In the genomic region with DNA sequence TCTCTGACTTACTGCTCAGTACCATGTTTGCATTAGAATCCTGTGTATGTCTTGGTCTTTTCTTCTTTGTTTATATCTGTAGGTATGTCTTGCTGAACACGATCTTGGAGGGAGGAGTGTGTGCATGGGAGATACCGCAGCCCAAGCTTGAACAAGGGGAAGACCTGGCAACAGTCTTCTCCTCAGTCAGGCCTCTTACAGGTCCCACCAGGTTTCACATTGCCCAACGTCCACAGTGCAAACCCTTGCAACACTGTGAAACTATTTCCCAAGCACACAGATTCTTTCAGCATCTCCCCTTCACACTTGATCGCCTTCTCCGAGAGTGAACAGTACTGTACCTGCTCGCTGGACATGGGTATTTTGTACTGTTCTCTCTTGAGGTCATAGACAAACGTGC, we compare ENCODE assay signal across 22 mouse cellular contexts. TPM values are rescaled to one million over a fixed set of nuclear protein-coding genes. Genes with fewer than 3 reads are reported as not detected.
DNase-seq lines count a peak whose midpoint lies in the region; ATAC-seq and TF ChIP-seq lines count a peak whose summit lies in the region.
"Had no signal": no experiment of that assay in that cellular context is flagged by ENCODE, and none has a peak within 500 bp of the region (broad histone marks: within the 10 kb centered on the region; RNA-seq: fewer than 3 reads in every experiment).

No protein-coding gene starts in this region.

- peak; percentile 12 for DNase-seq in midbrain, embryonic 11.5 days (ENCODE audit: low spot score, missing footprints)
- no peak for DNase-seq in midbrain, postnatal 0 days (ENCODE audit: low spot score)
- DNase-seq in liver, embryonic 11.5 days (ENCODE audit: low spot score): no peak
- DNase-seq in urinary bladder, adult 18-20 months (ENCODE audit: low spot score in 2 of 2): no peak
- no peak for DNase-seq in spleen, postnatal 36 days (ENCODE audit: low spot score in 2 of 2)
- DNase-seq: adrenal gland, adult 2 months; adrenal gland, adult 8-10 months; adrenal gland, postnatal 10 days; adrenal gland, postnatal 14 days; adrenal gland, postnatal 25 days; adrenal gland, postnatal 36 days; B cell, adult 2 months; cerebellum, adult 11 months; cerebellum, adult 11-12 months had no signal

- H3K9ac ChIP-seq in midbrain, embryonic 11.5 days (ENCODE audit: low read length): no peak overlapping the region
- no peak overlapping the region for H3K9ac ChIP-seq in midbrain, postnatal 0 days (replicated peaks; ENCODE audit: low read length, poor library complexity, severe bottlenecking)
- no peak overlapping the region for H3K9ac ChIP-seq in liver, embryonic 11.5 days (ENCODE audit: low read depth, low read length)

- no peak for ATAC-seq in midbrain, embryonic 11.5 days (ENCODE audit: low FRiP score)
- no peak for ATAC-seq in midbrain, postnatal 0 days (ENCODE audit: low FRiP score)
- peak; percentile 55 for ATAC-seq in granulocyte monocyte progenitor cell, adult 5-6 weeks (replicated peaks; ENCODE audit: poor library complexity, severe bottlenecking)
- ATAC-seq in megakaryocyte, adult 5-6 weeks (ENCODE audit: poor library complexity, severe bottlenecking): peak; percentile 62
- ATAC-seq in megakaryocyte progenitor cell, adult 5-6 weeks (replicated peaks; ENCODE audit: poor library complexity): 0 out of 2 replicates have a peak, but pooled peaks have one; percentile 37
- ATAC-seq in liver, embryonic 11.5 days (replicated peaks; ENCODE audit: low FRiP score): no peak
- ATAC-seq: activated CD4-positive, CD25-positive, alpha-beta regulatory T cell, adult 4 months; CD4-positive, CD25-positive, alpha-beta regulatory T cell, adult 4 months; Patski had no signal

- no peaks in the 10 kb centered on the region for H3K9me3 ChIP-seq in midbrain, embryonic 11.5 days (ENCODE audit: control insufficient read depth, low read length)
- H3K9me3 ChIP-seq in midbrain, postnatal 0 days (ENCODE audit: low read length): no peaks in the 10 kb centered on the region
- no peaks in the 10 kb centered on the region for H3K9me3 ChIP-seq in liver, embryonic 11.5 days (ENCODE audit: control insufficient read depth, low read length)

- H3K4me1 ChIP-seq in midbrain, embryonic 11.5 days (ENCODE audit: control insufficient read depth, insufficient read depth, low read length): no peaks in the 10 kb centered on the region
- no peaks in the 10 kb centered on the region for H3K4me1 ChIP-seq in midbrain, postnatal 0 days (ENCODE audit: insufficient read depth, low read length)
- H3K4me1 ChIP-seq in liver, embryonic 11.5 days (replicated peaks; ENCODE audit: control insufficient read depth, insufficient read depth, low read length): no peaks in the 10 kb centered on the region; the same call in 1 of the 2 replicates

- no peaks in the 10 kb centered on the region for H3K36me3 ChIP-seq in midbrain, embryonic 11.5 days (ENCODE audit: control insufficient read depth, insufficient read depth, low read length)
- no peaks in the 10 kb centered on the region for H3K36me3 ChIP-seq in midbrain, postnatal 0 days (ENCODE audit: insufficient read depth, low read length)
- H3K36me3 ChIP-seq in liver, embryonic 11.5 days (ENCODE audit: control insufficient read depth, insufficient read depth, low read length): no peaks in the 10 kb centered on the region
- H3K36me3 ChIP-seq: G1E had no signal

- H3K27me3 ChIP-seq in midbrain, embryonic 11.5 days (ENCODE audit: control insufficient read depth, insufficient read depth, low read length): no peaks in the 10 kb centered on the region
- no peaks in the 10 kb centered on the region for H3K27me3 ChIP-seq in midbrain, postnatal 0 days (ENCODE audit: insufficient read depth, low read length)
- peaks cover 5% of the 10 kb centered on the region; the same call in 1 of the 2 replicates for H3K27me3 ChIP-seq in liver, embryonic 11.5 days (replicated peaks; ENCODE audit: control insufficient read depth, insufficient read depth, low read length)
- H3K27me3 ChIP-seq: CH12.LX had no signal

- no peak overlapping the region for H3K4me3 ChIP-seq in midbrain, embryonic 11.5 days (ENCODE audit: low read depth, low read length)
- no peak overlapping the region for H3K4me3 ChIP-seq in midbrain, postnatal 0 days (ENCODE audit: low read depth, low read length)
- H3K4me3 ChIP-seq in liver, embryonic 11.5 days (ENCODE audit: low read depth, low read length): no peak overlapping the region

- H3K4me2 ChIP-seq in midbrain, embryonic 11.5 days: no peak overlapping the region
- no peak overlapping the region for H3K4me2 ChIP-seq in midbrain, postnatal 0 days (ENCODE audit: low read depth, low read length, poor library complexity, severe bottlenecking)
- no peak overlapping the region for H3K4me2 ChIP-seq in liver, embryonic 11.5 days

- TF ChIP-seq CTCF in midbrain, postnatal 0 days (IDR thresholded peaks at IDR 0.05): no peak

- H3K27ac ChIP-seq in midbrain, embryonic 11.5 days (ENCODE audit: low read depth, low read length): no peak overlapping the region
- no peak overlapping the region for H3K27ac ChIP-seq in midbrain, postnatal 0 days (ENCODE audit: low read depth, low read length)
- no peak overlapping the region for H3K27ac ChIP-seq in liver, embryonic 11.5 days (ENCODE audit: low read depth, low read length)

- WGBS in midbrain, embryonic 11.5 days: 75% methylated on average over 7 of the region's 7 CpGs
- WGBS in midbrain, postnatal 0 days: 74% methylated on average over 7 of the region's 7 CpGs
- 71% methylated on average over 7 of the region's 7 CpGs for WGBS in liver, embryonic 11.5 days

RNA-seq across cellular contexts. Expression of a gene that starts 16.0 kb away (rescaled TPM):
- 12.8 and 14.1 TPM in 2 replicates for polyA plus RNA-seq in midbrain, embryonic 11.5 days (2014; fragmentation: Nextera tagmentation; extraction: Ambion mirVana)
- 24.2 and 24.8 TPM in 2 replicates for total RNA-seq in midbrain, postnatal 0 days (2014; rRNA removed)
- polyA plus RNA-seq in midbrain, postnatal 0 days (2015; fragmentation: Nextera tagmentation; extraction: Ambion mirVana): 26.5 and 34.5 TPM in 2 replicates
- total RNA-seq in granulocyte monocyte progenitor cell, adult 5-6 weeks (2014; fragmentation: Nextera tagmentation): 0.32 TPM in 1 of 2 replicates, not detected in the other
- total RNA-seq in granulocyte monocyte progenitor cell, adult 5-6 weeks (2017): 0.46 TPM in 1 of 2 replicates, not detected in the other
- total RNA-seq in megakaryocyte, adult 5-6 weeks (2015): not detected in 2 replicates
- not detected in 2 replicates for total RNA-seq in megakaryocyte, adult 5-6 weeks (2017)
- 0.12 and 0.30 TPM in 2 replicates for total RNA-seq in megakaryocyte progenitor cell, adult 5-6 weeks (2015)
- total RNA-seq in megakaryocyte progenitor cell, adult 5-6 weeks (2017): 0.20 TPM in 1 of 2 replicates, not detected in the other
- polyA plus RNA-seq in liver, embryonic 11.5 days (2014; fragmentation: Nextera tagmentation; extraction: Ambion mirVana): 2.1 and 3.1 TPM in 2 replicates
- polyA plus RNA-seq: activated CD4-positive, CD25-positive, alpha-beta regulatory T cell, adult 4 months; CD4-positive, CD25-positive, alpha-beta regulatory T cell, adult 4 months had no signal

RNA-seq across cellular contexts. Expression of a gene that starts 19.9 kb away (rescaled TPM):
- polyA plus RNA-seq in midbrain, embryonic 11.5 days (2014; fragmentation: Nextera tagmentation; extraction: Ambion mirVana): 17.6 and 17.7 TPM in 2 replicates
- 389 and 404 TPM in 2 replicates for total RNA-seq in midbrain, postnatal 0 days (2014; rRNA removed)
- polyA plus RNA-seq in midbrain, postnatal 0 days (2015; fragmentation: Nextera tagmentation; extraction: Ambion mirVana): 206 and 213 TPM in 2 replicates
- 5.4 and 8.2 TPM in 2 replicates for total RNA-seq in granulocyte monocyte progenitor cell, adult 5-6 weeks (2014; fragmentation: Nextera tagmentation)
- 1.6 and 2.2 TPM in 2 replicates for total RNA-seq in granulocyte monocyte progenitor cell, adult 5-6 weeks (2017)
- 0.30 and 0.33 TPM in 2 replicates for total RNA-seq in megakaryocyte, adult 5-6 weeks (2015)
- total RNA-seq in megakaryocyte, adult 5-6 weeks (2017): 0.04 and 0.28 TPM in 2 replicates
- total RNA-seq in megakaryocyte progenitor cell, adult 5-6 weeks (2015): 0.77 and 1.9 TPM in 2 replicates
- total RNA-seq in megakaryocyte progenitor cell, adult 5-6 weeks (2017): 1.1 and 1.8 TPM in 2 replicates
- 9.7 and 12.8 TPM in 2 replicates for polyA plus RNA-seq in liver, embryonic 11.5 days (2014; fragmentation: Nextera tagmentation; extraction: Ambion mirVana)

RNA-seq across cellular contexts. Expression of a gene that starts 33.3 kb away (rescaled TPM):
- polyA plus RNA-seq in midbrain, embryonic 11.5 days (2014; fragmentation: Nextera tagmentation; extraction: Ambion mirVana): 730 and 739 TPM in 2 replicates
- 250 and 266 TPM in 2 replicates for total RNA-seq in midbrain, postnatal 0 days (2014; rRNA removed)
- polyA plus RNA-seq in midbrain, postnatal 0 days (2015; fragmentation: Nextera tagmentation; extraction: Ambion mirVana): 1,115 and 1,120 TPM in 2 replicates
- 540 and 741 TPM in 2 replicates for total RNA-seq in granulocyte monocyte progenitor cell, adult 5-6 weeks (2014; fragmentation: Nextera tagmentation)
- 121 and 142 TPM in 2 replicates for total RNA-seq in granulocyte monocyte progenitor cell, adult 5-6 weeks (2017)
- 374 and 399 TPM in 2 replicates for total RNA-seq in megakaryocyte, adult 5-6 weeks (2015)
- 54.0 and 61.6 TPM in 2 replicates for total RNA-seq in megakaryocyte, adult 5-6 weeks (2017)
- 617 and 644 TPM in 2 replicates for total RNA-seq in megakaryocyte progenitor cell, adult 5-6 weeks (2015)
- 85.1 and 114 TPM in 2 replicates for total RNA-seq in megakaryocyte progenitor cell, adult 5-6 weeks (2017)
- polyA plus RNA-seq in liver, embryonic 11.5 days (2014; fragmentation: Nextera tagmentation; extraction: Ambion mirVana): 519 and 531 TPM in 2 replicates

RNA-seq across cellular contexts. Expression of a gene that starts 47.9 kb away (rescaled TPM):
- polyA plus RNA-seq in midbrain, embryonic 11.5 days (2014; fragmentation: Nextera tagmentation; extraction: Ambion mirVana): 18.6 and 22.9 TPM in 2 replicates
- 23.1 and 29.7 TPM in 2 replicates for total RNA-seq in midbrain, postnatal 0 days (2014; rRNA removed)
- 15.0 and 17.6 TPM in 2 replicates for polyA plus RNA-seq in midbrain, postnatal 0 days (2015; fragmentation: Nextera tagmentation; extraction: Ambion mirVana)
- total RNA-seq in granulocyte monocyte progenitor cell, adult 5-6 weeks (2014; fragmentation: Nextera tagmentation): 19.4 and 25.2 TPM in 2 replicates
- 10.0 and 13.4 TPM in 2 replicates for total RNA-seq in granulocyte monocyte progenitor cell, adult 5-6 weeks (2017)
- 15.6 and 19.2 TPM in 2 replicates for total RNA-seq in megakaryocyte, adult 5-6 weeks (2015)
- 14.5 and 19.2 TPM in 2 replicates for total RNA-seq in megakaryocyte, adult 5-6 weeks (2017)
- 13.4 and 15.4 TPM in 2 replicates for total RNA-seq in megakaryocyte progenitor cell, adult 5-6 weeks (2015)
- total RNA-seq in megakaryocyte progenitor cell, adult 5-6 weeks (2017): 15.9 and 19.1 TPM in 2 replicates
- polyA plus RNA-seq in liver, embryonic 11.5 days (2014; fragmentation: Nextera tagmentation; extraction: Ambion mirVana): 19.9 and 22.0 TPM in 2 replicates

RNA-seq across cellular contexts. Expression of a gene that starts 49.5 kb away (rescaled TPM):
- 16.0 and 16.1 TPM in 2 replicates for polyA plus RNA-seq in midbrain, embryonic 11.5 days (2014; fragmentation: Nextera tagmentation; extraction: Ambion mirVana)
- total RNA-seq in midbrain, postnatal 0 days (2014; rRNA removed): 20.6 and 29.7 TPM in 2 replicates
- polyA plus RNA-seq in midbrain, postnatal 0 days (2015; fragmentation: Nextera tagmentation; extraction: Ambion mirVana): 24.8 and 25.6 TPM in 2 replicates
- total RNA-seq in granulocyte monocyte progenitor cell, adult 5-6 weeks (2014; fragmentation: Nextera tagmentation): 7.3 and 7.5 TPM in 2 replicates
- 11.4 and 12.6 TPM in 2 replicates for total RNA-seq in granulocyte monocyte progenitor cell, adult 5-6 weeks (2017)
- total RNA-seq in megakaryocyte, adult 5-6 weeks (2015): 5.1 and 5.4 TPM in 2 replicates
- 8.7 and 10.5 TPM in 2 replicates for total RNA-seq in megakaryocyte, adult 5-6 weeks (2017)
- 4.5 and 6.9 TPM in 2 replicates for total RNA-seq in megakaryocyte progenitor cell, adult 5-6 weeks (2015)
- 9.2 and 12.8 TPM in 2 replicates for total RNA-seq in megakaryocyte progenitor cell, adult 5-6 weeks (2017)
- polyA plus RNA-seq in liver, embryonic 11.5 days (2014; fragmentation: Nextera tagmentation; extraction: Ambion mirVana): 14.8 and 15.7 TPM in 2 replicates

Comparison
In these comparisons a context has a peak if more than half of its experiments do, and no peak if none do; other contexts are left out.
1. ATAC-seq: peak in granulocyte monocyte progenitor cell, adult 5-6 weeks (single experiment), megakaryocyte, adult 5-6 weeks (single experiment) and megakaryocyte progenitor cell, adult 5-6 weeks (single experiment); none in midbrain, embryonic 11.5 days (single experiment), midbrain, postnatal 0 days (single experiment) and liver, embryonic 11.5 days (single experiment).
2. RNA of a gene that starts 16.0 kb away (total RNA-seq): 24.2 to 24.8 TPM in midbrain, postnatal 0 days; 0.32 to 0.46 TPM in granulocyte monocyte progenitor cell, adult 5-6 weeks, 0.12 to 0.30 TPM in megakaryocyte progenitor cell, adult 5-6 weeks and not detected in megakaryocyte, adult 5-6 weeks; every median in the first group is over 10 times any median in the second.
3. RNA of a gene that starts 19.9 kb away (total RNA-seq): 389 to 404 TPM in midbrain, postnatal 0 days; 1.6 to 8.2 TPM in granulocyte monocyte progenitor cell, adult 5-6 weeks, 0.77 to 1.9 TPM in megakaryocyte progenitor cell, adult 5-6 weeks and 0.04 to 0.33 TPM in megakaryocyte, adult 5-6 weeks; every median in the first group is over 10 times any median in the second.